Mouse (Mus musculus) ES-E14 (cell line): ENCODE measurements at regions not wholly inside any gene's neighbourhood (a gene's known extent, or its start where the extent isn't known, plus 50 kb on each side); places are given as distances from the start of the nearest gene placed in this dataset.

ENCODE experiments used
- CHD2 ChIP-seq: IDR thresholded peaks from 2 replicates; pipeline ENCODE4 v1.6.1; 2014; ENCODE audit warnings: mild to moderate bottlenecking, low read depth, low read length, inconsistent platforms
- HCFC1 ChIP-seq: IDR thresholded peaks from 2 replicates; pipeline ENCODE4 v1.6.1; 2012; ENCODE audit warnings: low read length, inconsistent platforms, borderline replicate concordance; ENCODE audit not compliant: insufficient read depth
- MAFK ChIP-seq: IDR thresholded peaks from 2 replicates; pipeline ENCODE4 v1.6.1; 2014; ENCODE audit warnings: mild to moderate bottlenecking, low read depth, low read length, inconsistent platforms; ENCODE audit not compliant: insufficient read depth
- ZNF384 ChIP-seq: IDR thresholded peaks from 2 replicates; pipeline ENCODE4 v1.6.1; 2012; ENCODE audit warnings: low read depth, low read length, inconsistent platforms

GRCm38 (mm10) chr14:102250076-102250475, 520.3 kb downstream of the Lmo7 start:
- TF ChIP-seq MAFK (no peak), CHD2 (no peak), ZNF384 (no peak), HCFC1 (no peak)
